Mouse (Mus musculus) liver, embryonic 15.5 days (tissue): Measurements from ENCODE around the gene Olfr877. TPM values are rescaled to one million over a fixed set of nuclear protein-coding genes. Genes with fewer than 3 reads are reported as not detected.

Source experiments
- ATAC-seq: fragments of 200-750 bp; cut with Nextera tagmentation; 2 replicates; pipeline ENCODE4 v1.8.0; 2017; ENCODE audit warnings: moderate number of reproducible peaks, mild to moderate bottlenecking, moderate library complexity; ENCODE audit not compliant: insufficient read depth
- H3K27ac ChIP-seq: fragments of 300-500 bp; sonication (generic); replicated peaks from 2 replicates; pipeline ENCODE4 v1.5.1; 2015; ENCODE audit warnings: mild to moderate bottlenecking, inconsistent platforms
- H3K27me3 ChIP-seq: fragments of 300-500 bp; sonication (generic); 2 replicates; pipeline ENCODE4 v1.6.1; 2015; ENCODE audit warnings: mild to moderate bottlenecking, inconsistent platforms
- H3K36me3 ChIP-seq: fragments of 300-500 bp; sonication (generic); replicated peaks from 2 replicates; pipeline ENCODE4 v1.6.1; 2015; ENCODE audit warnings: moderate library complexity, mild to moderate bottlenecking, inconsistent platforms
- H3K4me1 ChIP-seq: fragments of 300-500 bp; sonication (generic); replicated peaks from 2 replicates; pipeline ENCODE4 v1.6.1; 2015; ENCODE audit warnings: inconsistent platforms
- H3K4me2 ChIP-seq: fragments of 300-500 bp; sonication (generic); 2 replicates; pipeline ENCODE4 v1.6.1; 2015; ENCODE audit warnings: moderate library complexity, mild to moderate bottlenecking, inconsistent platforms
- H3K4me3 ChIP-seq: fragments of 300-500 bp; sonication (generic); replicated peaks from 2 replicates; pipeline ENCODE4 v1.5.1; 2015; ENCODE audit warnings: mild to moderate bottlenecking, inconsistent platforms
- H3K9ac ChIP-seq: fragments of 300-500 bp; sonication (generic); 2 replicates; pipeline ENCODE4 v1.6.1; 2015; ENCODE audit warnings: moderate library complexity, mild to moderate bottlenecking, inconsistent platforms
- H3K9me3 ChIP-seq: fragments of 300-500 bp; sonication (generic); replicated peaks from 2 replicates; pipeline ENCODE4 v1.6.1; 2016; ENCODE audit warnings: inconsistent platforms
- WGBS: fragments of 180-500 bp; shearing (Covaris S2); methylation state at CpG from one replicate; pipeline ENCODE4 v1.1.7; 2015; ENCODE audit warnings: mixed read lengths; ENCODE audit not compliant: insufficient replicate concordance; 5-methylcytosine and 5-hydroxymethylcytosine counted together
- polyA plus RNA-seq: library from polyadenylated mRNA; unstranded; fragments of >200 nt; fragmentation: Nextera tagmentation; extraction: Ambion mirVana; gene quantifications from 2 replicates; pipeline ENCODE4 v1.2.1, GENCODE M21; 2015

Gene Olfr877
- polyA plus RNA-seq: not detected in 2 replicates

- ATAC-seq: no peak
- Histone ChIP-seq H3K4me1 (no peaks in the 10 kb centered on the region), H3K27ac (no peak within 1 kb of the TSS), H3K27me3 (no peaks in the 10 kb centered on the region), H3K36me3 (no peaks in the 10 kb centered on the region), H3K9ac (no peak within 1 kb of the TSS), H3K9me3 (no peaks in the 10 kb centered on the region), H3K4me2 (no peak within 1 kb of the TSS), H3K4me3 (no peak within 1 kb of the TSS)
- WGBS: 52% methylated on average over 4 of the region's 4 CpGs
These were observed at the start of gene Olfr877 for GRCm38 (mm10) chr9:37853969-37854368. Gene Olfr877 (plus strand): TSS chr9:37854269.

DNA sequence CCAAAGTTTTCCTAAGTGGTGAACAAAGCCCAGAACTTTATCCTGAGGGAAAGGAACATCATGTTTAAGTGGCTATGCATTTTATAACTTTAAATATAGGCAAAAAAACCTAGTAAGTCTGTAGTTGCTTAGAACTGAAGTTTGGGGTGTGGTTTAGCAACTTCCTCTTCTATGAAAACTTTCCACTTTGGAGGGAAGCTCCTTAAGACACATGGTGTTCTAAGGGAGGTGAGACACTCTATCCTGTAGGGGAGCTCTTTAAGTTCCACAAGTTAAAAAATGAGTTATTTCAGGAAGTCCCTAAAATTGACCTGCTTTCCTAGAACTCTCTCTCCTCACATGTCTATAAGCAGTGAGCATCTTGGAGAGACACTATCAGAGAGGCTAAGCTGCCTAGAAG lies 46.8 kb upstream of the Olfr877 start:
- Histone ChIP-seq H3K36me3 (no peaks in the 10 kb centered on the region), H3K9ac (no peak overlapping the region), H3K27ac (no peak overlapping the region), H3K27me3 (no peaks in the 10 kb centered on the region), H3K9me3 (no peaks in the 10 kb centered on the region), H3K4me3 (no peak overlapping the region), H3K4me1 (no peaks in the 10 kb centered on the region), H3K4me2 (no peak overlapping the region)
- ATAC-seq: no peak

GRCm38 (mm10) chr9:37808456-37808855 lies 45.6 kb upstream of the Olfr877 start:
- no peaks in the 10 kb centered on the region for H3K27me3 ChIP-seq
- no peaks in the 10 kb centered on the region for H3K9me3 ChIP-seq
- no peak overlapping the region for H3K4me2 ChIP-seq
- WGBS: 60% methylated on average over 3 of the region's 3 CpGs
- H3K36me3 ChIP-seq: no peaks in the 10 kb centered on the region
- no peak overlapping the region for H3K27ac ChIP-seq
- H3K9ac ChIP-seq: no peak overlapping the region
- no peak overlapping the region for H3K4me3 ChIP-seq
- ATAC-seq: no peak
- no peaks in the 10 kb centered on the region for H3K4me1 ChIP-seq

DNA sequence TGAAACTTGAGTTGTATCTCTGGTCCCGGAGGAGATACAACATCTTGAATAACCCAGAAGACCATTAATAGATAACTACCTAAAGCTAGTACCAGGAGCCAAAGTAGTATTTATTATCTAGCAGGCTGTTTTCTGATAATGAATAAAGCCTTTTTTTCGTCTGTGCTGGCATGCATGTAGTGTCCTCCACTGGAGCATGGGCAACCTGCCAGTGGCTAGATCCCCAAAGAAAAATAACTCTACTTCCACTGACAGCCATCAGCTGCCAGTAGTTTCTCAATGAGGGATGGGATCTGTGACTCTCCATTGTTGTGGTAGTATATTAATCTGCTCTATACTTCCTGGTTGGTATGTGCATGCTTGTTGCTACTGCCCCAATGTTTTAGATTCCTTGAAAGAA lies 45.1 kb upstream of the Olfr877 start:
- Histone ChIP-seq H3K4me3 (no peak overlapping the region), H3K9me3 (no peaks in the 10 kb centered on the region), H3K9ac (no peak overlapping the region), H3K27me3 (no peaks in the 10 kb centered on the region), H3K4me1 (no peaks in the 10 kb centered on the region), H3K27ac (no peak overlapping the region), H3K4me2 (no peak overlapping the region), H3K36me3 (no peaks in the 10 kb centered on the region)
- 43% methylated on average over 2 of the region's 2 CpGs for WGBS
- ATAC-seq: no peak

- H3K27ac ChIP-seq: no peak overlapping the region
- H3K4me2 ChIP-seq: no peak overlapping the region
- no peaks in the 10 kb centered on the region for H3K27me3 ChIP-seq
- H3K9me3 ChIP-seq: no peaks in the 10 kb centered on the region
- no peak for ATAC-seq
- H3K4me3 ChIP-seq: no peak overlapping the region
- no peak overlapping the region for H3K9ac ChIP-seq
- 76% methylated on average over 3 of the region's 3 CpGs for WGBS
- H3K4me1 ChIP-seq: no peaks in the 10 kb centered on the region
- H3K36me3 ChIP-seq: no peaks in the 10 kb centered on the region
These were observed 39.4 kb upstream of the Olfr877 start for GRCm38 (mm10) chr9:37814696-37815095.

DNA sequence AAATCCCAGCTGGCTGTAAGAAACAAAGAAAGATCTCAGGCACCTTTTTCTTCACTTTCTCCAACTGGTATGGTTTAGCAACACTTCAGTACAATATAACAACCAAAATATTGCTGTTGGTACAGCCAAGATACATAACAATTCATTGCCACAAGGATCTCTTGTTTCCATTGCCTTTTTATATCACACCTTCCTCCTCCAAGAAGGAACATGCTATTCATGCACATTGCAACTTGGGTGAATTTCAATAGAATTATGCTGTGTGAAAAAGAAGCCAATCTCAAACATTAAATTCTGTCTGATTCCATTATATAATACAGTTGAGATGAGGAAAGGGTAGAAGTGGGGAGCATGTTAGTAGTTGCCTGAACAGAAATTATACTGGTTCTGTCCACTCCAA lies 24.2 kb upstream of the Olfr877 start:
- no peak overlapping the region for H3K27ac ChIP-seq
- no peak overlapping the region for H3K4me2 ChIP-seq
- no peaks in the 10 kb centered on the region for H3K9me3 ChIP-seq
- H3K4me1 ChIP-seq: no peaks in the 10 kb centered on the region
- H3K4me3 ChIP-seq: no peak overlapping the region
- no peak for ATAC-seq
- H3K9ac ChIP-seq: no peak overlapping the region
- H3K27me3 ChIP-seq: no peaks in the 10 kb centered on the region
- H3K36me3 ChIP-seq: no peaks in the 10 kb centered on the region

DNA sequence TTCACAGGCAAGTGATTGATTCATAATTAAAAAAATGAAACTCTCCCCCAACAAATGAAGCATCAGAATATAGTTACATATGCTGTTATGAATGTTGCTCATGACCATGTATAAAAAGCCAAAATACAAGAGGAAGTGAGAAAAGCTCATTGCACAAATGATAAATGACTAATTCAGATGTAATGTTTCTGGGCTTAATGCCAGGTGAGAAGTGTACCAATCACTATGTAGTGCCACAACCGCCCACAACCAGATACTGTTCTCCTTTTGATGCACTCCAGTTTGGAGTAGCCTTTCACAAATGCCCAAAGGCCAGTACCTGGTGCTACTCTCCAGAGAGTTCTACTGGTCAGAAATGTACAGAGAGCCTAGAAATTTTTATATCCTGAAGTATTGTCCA lies 20.7 kb upstream of the Olfr877 start:
- ATAC-seq: no peak
- Histone ChIP-seq H3K27ac (no peak overlapping the region), H3K4me2 (no peak overlapping the region), H3K4me3 (no peak overlapping the region), H3K9me3 (no peaks in the 10 kb centered on the region), H3K9ac (no peak overlapping the region), H3K36me3 (no peaks in the 10 kb centered on the region), H3K27me3 (no peaks in the 10 kb centered on the region), H3K4me1 (no peaks in the 10 kb centered on the region)
- WGBS: 56% methylated on average over 1 of the region's 1 CpGs

GRCm38 (mm10) chr9:37849267-37849666 lies 4.8 kb upstream of the Olfr877 start:
- no peak overlapping the region for H3K27ac ChIP-seq
- no peak for ATAC-seq
- no peaks in the 10 kb centered on the region for H3K36me3 ChIP-seq
- no peaks in the 10 kb centered on the region for H3K9me3 ChIP-seq
- H3K4me2 ChIP-seq: no peak overlapping the region
- H3K4me3 ChIP-seq: no peak overlapping the region
- H3K27me3 ChIP-seq: no peaks in the 10 kb centered on the region
- no peak overlapping the region for H3K9ac ChIP-seq
- H3K4me1 ChIP-seq: no peaks in the 10 kb centered on the region
- 53% methylated on average over 2 of the region's 2 CpGs for WGBS

DNA sequence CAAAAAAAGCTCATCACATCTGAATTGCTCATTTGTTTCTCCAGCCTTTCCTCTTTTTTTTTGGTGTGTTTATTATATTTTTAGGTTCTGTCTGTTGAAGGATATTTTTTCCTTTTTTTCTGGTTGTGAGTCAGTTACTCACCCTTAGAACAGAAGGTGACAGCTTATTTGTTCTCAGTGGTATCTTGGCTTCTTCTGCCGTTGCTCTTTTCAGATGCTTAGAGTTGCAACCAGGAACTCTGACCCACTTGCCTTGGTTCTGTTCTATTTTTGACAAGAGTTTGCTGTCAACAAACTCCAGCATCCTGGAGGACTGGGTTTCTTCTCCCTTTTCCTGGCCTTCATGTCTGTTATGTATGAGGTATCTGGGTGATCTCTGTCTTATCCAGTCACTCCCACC lies 9.3 kb downstream of the Olfr877 start:
- H3K9ac ChIP-seq: no peak overlapping the region
- H3K27me3 ChIP-seq: no peaks in the 10 kb centered on the region
- H3K4me2 ChIP-seq: no peak overlapping the region
- H3K9me3 ChIP-seq: no peaks in the 10 kb centered on the region
- ATAC-seq: no peak
- no peak overlapping the region for H3K27ac ChIP-seq
- H3K4me3 ChIP-seq: no peak overlapping the region
- H3K36me3 ChIP-seq: no peaks in the 10 kb centered on the region
- H3K4me1 ChIP-seq: no peaks in the 10 kb centered on the region
- 44% methylated on average over 1 of the region's 1 CpGs for WGBS

DNA sequence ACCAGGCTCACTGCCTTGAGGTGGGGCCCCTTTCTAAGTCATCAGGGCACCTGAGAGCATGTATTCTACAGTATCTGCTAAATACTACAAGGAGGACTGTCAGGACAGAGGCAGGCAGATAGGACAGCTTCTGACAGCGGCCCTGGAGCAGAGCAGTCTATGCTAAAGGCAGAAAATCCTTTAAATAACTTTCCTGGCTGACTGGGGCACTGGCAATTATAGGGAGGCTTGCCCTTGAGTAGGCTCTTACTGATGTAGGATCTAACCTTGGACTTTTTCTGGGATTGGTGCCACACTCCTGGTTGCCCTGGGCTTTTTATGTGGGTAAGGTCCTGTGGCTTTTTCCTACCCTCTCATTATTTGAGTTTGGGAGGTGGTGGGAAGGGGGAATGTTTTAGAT lies 16.2 kb downstream of the Olfr877 start:
- Histone ChIP-seq H3K27me3 (no peaks in the 10 kb centered on the region), H3K4me2 (no peak overlapping the region), H3K27ac (no peak overlapping the region), H3K36me3 (no peaks in the 10 kb centered on the region), H3K9me3 (no peaks in the 10 kb centered on the region), H3K4me3 (no peak overlapping the region), H3K9ac (no peak overlapping the region), H3K4me1 (no peaks in the 10 kb centered on the region)
- 32% methylated on average over 1 of the region's 1 CpGs for WGBS
- no peak for ATAC-seq

GRCm38 (mm10) chr9:37871097-37871496 lies 17.0 kb downstream of the Olfr877 start:
- Histone ChIP-seq H3K9me3 (no peaks in the 10 kb centered on the region), H3K36me3 (no peaks in the 10 kb centered on the region), H3K27me3 (no peaks in the 10 kb centered on the region), H3K4me1 (no peaks in the 10 kb centered on the region), H3K4me3 (no peak overlapping the region), H3K9ac (no peak overlapping the region), H3K27ac (no peak overlapping the region), H3K4me2 (no peak overlapping the region)
- 46% methylated on average over 1 of the region's 1 CpGs for WGBS
- ATAC-seq: no peak

DNA sequence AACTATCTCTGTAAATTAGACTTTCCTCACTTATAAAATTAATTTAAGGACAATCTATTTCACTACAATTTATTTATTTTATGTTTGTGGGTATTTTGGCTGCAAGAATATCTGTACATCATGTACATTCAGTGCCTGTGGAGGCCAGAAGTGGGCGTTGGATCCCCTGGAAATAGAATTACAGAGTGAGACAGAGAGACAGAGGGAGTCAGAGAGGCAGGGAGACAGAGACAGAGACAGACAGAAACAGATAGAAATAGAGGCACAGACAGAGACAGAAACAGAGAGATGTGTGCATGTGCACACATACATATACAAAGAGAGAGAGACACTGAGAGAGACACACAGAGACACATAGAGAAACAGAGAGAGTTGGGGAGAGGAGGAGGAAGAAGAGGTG lies 17.5 kb downstream of the Olfr877 start:
- H3K9ac ChIP-seq: no peak overlapping the region
- no peaks in the 10 kb centered on the region for H3K36me3 ChIP-seq
- H3K4me2 ChIP-seq: no peak overlapping the region
- no peaks in the 10 kb centered on the region for H3K27me3 ChIP-seq
- H3K9me3 ChIP-seq: no peaks in the 10 kb centered on the region
- H3K4me1 ChIP-seq: no peaks in the 10 kb centered on the region
- no peak overlapping the region for H3K27ac ChIP-seq
- 20% methylated on average over 1 of the region's 1 CpGs for WGBS
- no peak for ATAC-seq
- H3K4me3 ChIP-seq: no peak overlapping the region
